Mouse (Mus musculus) adrenal gland, postnatal 10 days (tissue): ENCODE results near the gene Krt23. TPM values are rescaled to one million over a fixed set of nuclear protein-coding genes. Genes with fewer than 3 reads are reported as not detected.

Source experiments
- DNase-seq: peaks from one replicate; pipeline ENCODE4 v3.0.0; 2021; ENCODE audit warnings: mixed read lengths
- long read RNA-seq, 2 experiments: library from polyadenylated mRNA; stranded (forward); transcript quantifications; one replicate each; pipeline ENCODE4 v2.0.0; 2021
- total RNA-seq, 2 experiments: library from RNA; stranded (reverse); gene quantifications; 2 replicates each; pipeline ENCODE4 v1.2.3; 2021

The Krt23 gene
- 10 to 100 TPM in 1 of 2 experiments, 1 to 10 TPM in 1; 4.4 to 12.8 TPM for total RNA-seq
- long read RNA-seq, experiment 1, transcript Krt23-201 (8 exons, 1,565 nt) = major isoform, 22 of 26 reads
- long read RNA-seq, experiment 1, partial matches to known transcripts = 0 of 26 reads
- long read RNA-seq, experiment 1, other reads (novel, unspliced or antisense) = 4 of 26 reads
- long read RNA-seq, experiment 2, partial matches to known transcripts = 0 of 1 reads
- long read RNA-seq, experiment 2, other reads (novel, unspliced or antisense) = 0 of 1 reads

- DNase-seq = peak; percentile 3
Observed at GRCm38 (mm10) chr11:99492733-99493573, at the start of gene Krt23. TSS of gene Krt23 (minus strand) at chr11:99493137.

DNA sequence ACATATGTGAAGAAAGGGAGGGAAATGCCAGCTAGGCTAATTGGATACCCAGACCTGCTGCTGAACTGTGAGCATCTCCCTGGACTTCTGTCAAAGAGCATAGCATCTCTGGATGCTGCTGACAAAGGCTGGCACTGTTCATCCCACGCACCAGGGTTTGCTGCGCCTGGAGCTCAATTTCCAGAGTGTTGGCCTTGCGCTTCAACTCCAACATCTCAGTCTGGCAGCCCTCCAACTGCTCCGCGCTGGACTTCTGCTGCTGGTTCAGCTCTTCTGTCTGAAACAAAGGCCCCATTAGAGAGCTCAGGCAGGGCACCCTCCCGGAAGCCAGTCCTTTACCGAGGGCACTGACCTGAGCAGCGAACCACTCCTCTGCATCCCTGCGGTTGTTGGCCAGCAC, 46.8 kb upstream of the Krt23 start:
- DNase-seq = peak; percentile 50

DNA sequence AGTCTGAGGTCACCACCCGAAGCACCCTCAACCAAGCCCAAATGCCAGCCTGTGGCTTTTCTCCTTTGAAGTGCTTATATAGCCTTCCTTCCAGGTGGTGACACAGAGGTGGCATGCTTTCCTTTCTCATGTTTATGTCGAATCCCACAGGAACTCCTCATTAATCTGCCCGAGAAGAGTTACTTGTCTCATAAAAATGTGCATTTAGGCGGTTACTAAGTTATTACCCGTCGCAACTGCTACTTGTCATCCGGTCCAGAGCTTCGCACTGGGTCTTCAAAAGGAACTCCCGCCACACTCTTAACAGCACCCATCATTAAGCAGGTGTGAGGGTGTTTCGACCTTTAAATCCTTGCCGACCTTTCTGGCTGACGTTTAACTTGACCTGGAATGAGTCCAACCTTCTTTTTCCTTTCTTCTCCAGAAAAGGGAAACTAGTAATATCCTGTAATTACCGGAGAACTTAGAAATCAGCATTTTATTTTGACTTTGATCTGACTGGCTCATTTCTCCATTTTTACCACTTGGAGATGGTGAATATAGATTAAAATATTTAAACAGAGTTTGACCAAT, 28.4 kb upstream of the Krt23 start, which contains the start of gene Krt39:
Gene Krt39, minus strand, starts transcription at position 51 of the 573 bp plus-strand sequence.
- DNase-seq = no peak

DNA sequence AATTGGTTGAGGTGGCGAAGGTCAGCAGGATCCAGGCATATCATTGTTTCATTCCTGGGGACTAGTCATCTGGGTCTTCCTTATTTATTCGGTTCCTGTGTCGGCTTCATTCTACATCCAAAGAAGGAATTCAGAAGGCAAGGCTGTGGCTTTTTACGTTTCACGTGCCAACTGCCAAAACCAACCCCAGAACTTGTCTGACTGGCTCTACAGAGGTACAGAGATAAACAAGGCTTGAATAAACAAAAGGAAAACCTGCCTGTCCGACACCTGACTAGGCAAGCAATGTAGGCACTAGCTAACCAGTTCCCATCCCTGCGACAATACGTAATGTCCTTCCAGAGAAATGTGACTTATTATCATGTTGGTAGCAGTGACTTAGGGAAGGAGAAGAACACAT, 21.2 kb upstream of the Krt23 start:
- no peak for DNase-seq

DNA sequence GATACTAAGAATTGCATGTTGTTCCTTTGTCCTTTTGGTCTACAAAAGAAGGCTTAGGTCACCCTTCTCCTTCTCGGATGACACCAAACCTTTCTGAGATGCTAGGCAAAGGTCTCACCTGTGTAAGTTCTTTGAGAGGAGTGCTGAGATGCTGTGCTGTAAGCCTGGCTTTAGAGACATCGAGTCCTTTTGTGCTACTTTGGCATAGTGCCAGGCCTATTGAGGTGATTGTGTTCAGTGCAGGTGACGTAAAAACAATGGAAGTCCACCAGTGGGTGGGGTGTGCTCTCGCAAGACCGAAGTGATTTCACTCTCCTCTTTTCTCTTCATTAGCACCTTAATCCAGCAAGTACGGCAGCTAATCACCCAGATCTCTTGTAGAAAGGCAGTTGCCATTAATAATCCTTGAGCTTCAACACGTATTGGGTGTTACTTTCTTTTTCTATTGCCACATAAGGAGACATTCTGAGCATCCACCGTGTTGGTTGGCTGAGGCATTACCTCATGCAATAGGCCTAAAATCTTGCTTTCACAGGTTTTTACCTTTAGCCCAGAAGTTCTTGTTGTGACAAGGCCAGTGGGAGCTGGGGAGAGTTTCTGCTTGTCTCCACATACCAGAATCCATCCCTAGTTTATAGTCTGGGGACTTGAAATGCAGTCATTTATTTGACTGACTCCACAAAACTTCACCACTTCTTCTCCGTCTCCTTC, 7.3 kb upstream of the Krt23 start:
- DNase-seq = no peak

DNA sequence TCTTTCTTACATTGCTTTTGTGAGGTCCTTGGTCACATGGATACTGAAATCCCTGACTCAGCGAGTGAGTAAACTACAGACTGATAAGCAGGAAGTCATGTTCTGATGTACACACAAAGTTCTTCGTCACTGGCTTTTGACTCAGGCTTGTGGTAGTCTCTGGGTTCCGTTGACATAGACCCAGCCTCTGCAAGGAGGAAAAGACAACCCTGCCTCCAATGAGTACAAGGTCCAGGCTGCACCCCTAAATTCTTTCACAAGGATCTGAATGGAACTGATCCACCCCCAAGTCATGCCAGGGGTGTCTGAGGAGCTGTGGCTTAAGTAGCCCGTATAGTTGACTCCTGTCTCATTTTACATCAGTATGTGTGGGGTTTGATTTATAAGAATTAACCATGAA, 3.5 kb upstream of the Krt23 start:
- no peak for DNase-seq

- DNase-seq = peak; percentile 27
Observed at GRCm38 (mm10) chr11:99494741-99495140, 1.8 kb upstream of the Krt23 start.

- DNase-seq = no peak
Observed at GRCm38 (mm10) chr11:99493574-99493850, 575 bp upstream of the Krt23 start.

GRCm38 (mm10) chr11:99491040-99491439, 1.9 kb downstream of the Krt23 start:
- DNase-seq = peak; percentile 11

- peak; percentile 4 for DNase-seq
Observed at GRCm38 (mm10) chr11:99490624-99491023, 2.3 kb downstream of the Krt23 start.

DNA sequence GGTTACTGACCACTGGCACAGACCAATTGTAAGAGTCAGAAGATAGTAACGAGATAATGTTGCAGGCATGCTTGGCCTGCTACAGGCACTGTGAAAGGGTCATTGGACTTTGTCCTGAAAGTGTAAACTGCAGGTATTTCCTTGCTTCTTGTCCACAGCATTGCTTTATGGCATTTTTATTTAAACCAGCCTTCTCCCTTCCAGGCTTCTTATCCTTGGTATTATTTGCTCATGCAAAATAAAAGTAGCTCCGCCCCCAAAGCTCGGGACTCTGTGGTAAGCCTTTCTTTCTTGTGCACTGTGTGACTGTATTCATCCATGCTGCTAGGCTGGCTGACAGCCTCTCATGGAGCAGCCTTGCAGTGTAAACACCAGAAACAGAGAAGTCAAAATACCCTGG, 3.7 kb downstream of the Krt23 start:
- DNase-seq = no peak

GRCm38 (mm10) chr11:99474981-99475380, 18.0 kb downstream of the Krt23 start:
- no peak for DNase-seq

DNA sequence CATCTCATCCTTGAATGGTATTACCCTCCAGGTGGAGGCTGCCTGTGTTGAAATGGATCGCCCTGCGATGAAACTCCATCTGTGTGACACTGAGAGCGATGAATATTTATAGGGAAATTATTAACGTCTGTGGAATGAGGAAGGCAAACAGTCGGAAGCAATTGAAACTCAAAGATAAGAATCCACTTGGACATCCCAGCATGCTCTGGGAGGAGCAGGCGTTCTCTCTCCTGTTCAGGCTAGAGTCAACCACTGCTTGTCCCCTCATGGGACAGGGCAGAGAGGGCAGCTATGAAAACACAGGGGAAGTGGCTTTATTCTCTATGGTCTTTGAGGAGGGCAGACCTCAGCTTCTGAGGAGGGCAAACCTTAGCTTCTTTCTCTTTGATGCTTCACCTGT, 19.5 kb downstream of the Krt23 start:
- no peak for DNase-seq

- DNase-seq = no peak
Observed at GRCm38 (mm10) chr11:99472405-99472804, 20.5 kb downstream of the Krt23 start.

DNA sequence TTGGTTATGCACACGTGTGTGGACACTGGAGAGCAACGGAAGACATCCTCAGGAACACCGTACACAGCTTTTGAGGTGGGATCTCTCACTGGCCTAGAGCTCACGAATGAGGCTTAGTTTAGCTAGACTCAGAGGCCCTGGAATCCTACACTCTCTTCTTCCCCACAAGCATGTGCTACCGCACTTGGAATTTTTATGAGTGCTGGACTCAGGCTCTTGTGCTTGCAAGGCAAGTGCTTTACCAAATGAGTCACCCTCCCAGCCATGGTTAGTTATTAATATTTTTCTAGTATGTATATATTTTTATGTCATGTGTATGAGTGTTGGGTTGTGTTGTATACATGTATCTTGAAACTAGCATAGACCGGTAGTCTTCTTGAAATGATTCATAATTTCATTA, 21.0 kb downstream of the Krt23 start:
- no peak for DNase-seq

DNA sequence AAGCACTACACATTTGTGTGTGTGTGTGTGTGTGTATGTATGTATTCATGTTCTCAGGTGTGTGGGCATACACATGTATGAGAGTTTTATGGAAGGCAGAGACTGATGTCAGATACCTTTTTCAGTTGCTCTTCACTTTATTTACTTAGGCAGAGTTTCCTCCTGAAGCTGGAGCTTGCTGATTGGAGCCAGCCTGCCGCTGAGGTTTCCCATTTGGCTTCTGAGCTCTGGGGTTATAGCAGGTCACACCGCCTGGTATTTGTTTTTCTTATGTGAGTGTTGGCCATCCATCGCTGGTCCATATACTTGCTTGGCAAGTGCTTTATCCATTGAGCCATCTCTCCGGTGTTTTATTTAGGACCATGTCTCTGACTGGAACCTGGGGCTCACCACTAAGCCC, 23.7 kb downstream of the Krt23 start:
- no peak for DNase-seq

DNA sequence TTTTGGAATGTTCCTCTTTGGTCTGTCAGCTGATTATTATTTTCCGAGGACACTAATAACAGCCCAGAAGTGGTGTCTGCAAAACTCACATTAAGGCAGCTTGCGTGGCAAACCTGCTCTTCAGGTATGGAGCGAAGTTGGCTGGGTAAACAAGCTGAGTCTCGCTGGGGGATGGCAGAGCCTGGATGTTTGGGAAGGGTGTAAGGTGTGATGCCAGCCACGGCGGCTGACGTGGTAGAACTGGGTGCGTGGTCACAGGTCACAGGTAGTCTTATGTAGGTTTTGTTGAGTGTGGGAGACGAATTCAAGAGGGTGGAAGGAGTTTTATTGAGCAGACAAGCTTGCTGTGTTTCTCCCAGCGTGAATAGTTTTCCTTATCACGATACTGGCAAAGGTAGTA, 24.4 kb downstream of the Krt23 start:
- no peak for DNase-seq

DNA sequence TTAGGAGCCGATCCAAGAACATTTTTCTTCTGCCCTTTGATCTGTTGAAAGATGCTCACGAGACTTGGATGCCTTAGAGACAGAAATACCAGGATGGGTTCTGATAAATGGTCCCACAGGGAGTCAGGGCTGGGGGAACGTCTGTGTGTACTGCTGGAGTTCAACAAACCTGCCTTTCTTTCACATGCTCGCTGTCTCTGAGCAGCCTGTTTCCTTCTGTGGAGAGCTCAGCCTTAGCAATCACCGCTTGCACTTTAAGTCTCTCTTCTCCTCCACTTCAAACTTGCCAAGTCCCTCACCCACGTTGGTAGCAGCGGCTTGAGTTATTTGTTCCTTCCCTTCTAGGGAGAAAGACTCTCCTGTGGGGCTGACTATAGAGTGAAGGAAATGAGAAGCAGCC, 26.6 kb downstream of the Krt23 start:
- no peak for DNase-seq

GRCm38 (mm10) chr11:99464836-99465235, 28.1 kb downstream of the Krt23 start:
- DNase-seq = peak; percentile 90

GRCm38 (mm10) chr11:99463155-99463554, 29.8 kb downstream of the Krt23 start:
- DNase-seq = peak; percentile 80

DNA sequence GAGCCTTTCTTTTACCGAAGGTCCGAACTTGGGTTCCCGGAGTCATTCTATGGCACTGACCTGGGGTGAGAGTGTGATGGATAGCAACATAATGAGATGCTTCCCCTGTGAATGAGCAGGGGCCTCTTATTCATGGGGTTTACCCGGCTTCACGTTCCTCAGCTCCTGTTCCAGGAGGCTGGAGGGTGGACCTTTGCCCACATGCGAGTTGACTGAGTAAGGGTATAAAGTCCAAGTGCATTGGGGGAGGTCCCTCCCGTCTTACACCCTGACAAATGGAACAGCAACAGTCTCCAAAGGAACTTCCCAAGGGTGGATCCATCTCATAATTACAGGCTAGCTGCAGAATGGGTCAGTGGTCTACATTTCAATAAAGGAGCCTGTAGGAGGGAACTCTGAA, 31.2 kb downstream of the Krt23 start:
- DNase-seq = no peak

DNA sequence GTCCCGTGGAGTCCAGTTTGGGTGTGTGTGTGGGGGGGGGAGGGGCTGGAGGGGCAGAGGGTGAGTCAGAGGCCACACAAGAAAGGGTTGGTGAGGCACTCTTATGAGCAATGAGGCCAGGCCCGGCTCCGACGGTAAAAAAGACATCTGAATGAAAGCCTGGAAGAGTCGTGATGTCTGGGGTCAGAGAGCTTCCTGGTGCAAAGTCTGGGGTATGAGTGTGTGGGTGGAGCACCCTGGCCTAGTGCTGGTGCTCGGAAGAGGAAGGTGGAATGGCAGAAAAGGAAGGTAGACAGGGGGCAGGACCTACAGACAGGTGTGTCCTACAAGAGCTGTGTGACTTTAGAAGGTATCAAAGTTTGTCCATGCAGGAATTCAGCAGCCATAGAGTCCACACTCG, 34.0 kb downstream of the Krt23 start:
- DNase-seq = no peak

DNA sequence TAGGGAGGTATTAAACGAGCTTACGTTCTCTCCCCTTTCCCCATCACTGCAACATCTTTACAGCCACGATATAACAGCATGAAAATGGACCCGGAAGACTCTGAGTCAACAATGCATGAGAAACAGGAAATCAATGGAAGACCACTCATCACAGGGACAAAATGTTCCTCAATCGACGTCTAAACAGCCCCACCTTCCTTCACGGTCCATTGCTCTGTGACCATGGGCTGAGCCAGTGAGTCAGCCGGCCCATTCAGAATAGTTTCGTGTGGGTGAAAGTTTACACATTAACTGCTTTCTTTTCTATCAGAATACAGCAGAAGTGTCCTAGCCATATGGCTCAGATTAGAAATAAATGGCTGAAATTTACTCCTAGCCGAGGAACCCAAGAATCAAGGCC, 38.2 kb downstream of the Krt23 start:
- DNase-seq = no peak
